Mouse (Mus musculus) midbrain, embryonic 16.5 days (tissue): Measurements from ENCODE around the gene Adgrv1. TPM values are rescaled to one million over a fixed set of nuclear protein-coding genes. Genes with fewer than 3 reads are reported as not detected.

Experiments used
- ATAC-seq: fragments of 200-750 bp; cut with Nextera tagmentation; 2 replicates; pipeline ENCODE4 v1.8.0; 2017; ENCODE audit warnings: moderate TSS enrichment
- H3K27ac ChIP-seq: fragments of 300-500 bp; sonication (generic); 2 replicates; pipeline ENCODE4 v1.5.1; 2014; ENCODE audit warnings: mild to moderate bottlenecking, low read length, mixed read lengths
- H3K27me3 ChIP-seq: fragments of 300-500 bp; sonication (generic); 2 replicates; pipeline ENCODE4 v1.6.1; 2014; ENCODE audit warnings: low read depth, low read length, mixed read lengths; ENCODE audit not compliant: control insufficient read depth, insufficient read depth
- H3K36me3 ChIP-seq: fragments of 300-500 bp; sonication (generic); 2 replicates; pipeline ENCODE4 v1.6.1; 2014; ENCODE audit warnings: mild to moderate bottlenecking, low read length, moderate library complexity, mixed read lengths; ENCODE audit not compliant: control insufficient read depth, insufficient read depth
- H3K4me1 ChIP-seq: fragments of 300-500 bp; sonication (generic); 2 replicates; pipeline ENCODE4 v1.6.1; 2014; ENCODE audit warnings: mild to moderate bottlenecking, low read length, mixed read lengths; ENCODE audit not compliant: control insufficient read depth, insufficient read depth
- H3K4me2 ChIP-seq: fragments of 300-500 bp; sonication (generic); 2 replicates; pipeline ENCODE4 v1.6.1; 2014; ENCODE audit warnings: mild to moderate bottlenecking, low read length, mixed read lengths
- H3K4me3 ChIP-seq: fragments of 300-500 bp; sonication (generic); 2 replicates; pipeline ENCODE4 v1.5.1; 2014; ENCODE audit warnings: low read depth, mild to moderate bottlenecking, low read length, moderate library complexity, mixed read lengths
- H3K9ac ChIP-seq: fragments of 300-500 bp; sonication (generic); 2 replicates; pipeline ENCODE4 v1.6.1; 2014; ENCODE audit warnings: low read depth, low read length, mixed read lengths
- H3K9me3 ChIP-seq: fragments of 300-500 bp; sonication (generic); replicated peaks from 2 replicates; pipeline ENCODE4 v1.6.1; 2014; ENCODE audit warnings: mild to moderate bottlenecking, low read length, mixed read lengths; ENCODE audit not compliant: control insufficient read depth, poor library complexity, severe bottlenecking
- WGBS: fragments of 180-500 bp; shearing (Covaris S2); extraction: QIAGEN DNeasy Blood & Tissue Kit; methylation state at CpG from one replicate; pipeline ENCODE4 v1.1.7; 2014; 5-methylcytosine and 5-hydroxymethylcytosine counted together
- polyA plus RNA-seq: library from polyadenylated mRNA; unstranded; fragments of >200 nt; fragmentation: Nextera tagmentation; extraction: Ambion mirVana; gene quantifications from 2 replicates; pipeline ENCODE4 v1.2.1, GENCODE M21; 2015

Gene Adgrv1
- polyA plus RNA-seq, 1 experiment from 2014 or later: 6.6 TPM

- H3K36me3 ChIP-seq: no peaks in the 10 kb centered on the region
- H3K9me3 ChIP-seq: no peaks in the 10 kb centered on the region
- WGBS: 83% methylated on average over 4 of the region's 4 CpGs
- H3K27ac ChIP-seq: no peak overlapping the region
- H3K4me2 ChIP-seq: no peak overlapping the region
- no peak for ATAC-seq
- H3K4me3 ChIP-seq: no peak overlapping the region
- no peak overlapping the region for H3K9ac ChIP-seq
- no peaks in the 10 kb centered on the region for H3K27me3 ChIP-seq
- H3K4me1 ChIP-seq: no peaks in the 10 kb centered on the region
Measured at GRCm38 (mm10) chr13:81125846-81126245, 507.1 kb downstream of the Adgrv1 start.

- Histone ChIP-seq H3K4me1 (no peaks in the 10 kb centered on the region), H3K27ac (no peak overlapping the region), H3K4me3 (no peak overlapping the region), H3K9ac (no peak overlapping the region), H3K4me2 (no peak overlapping the region), H3K27me3 (no peaks in the 10 kb centered on the region), H3K9me3 (no peaks in the 10 kb centered on the region), H3K36me3 (no peaks in the 10 kb centered on the region)
- WGBS: 90% methylated on average over 2 of the region's 2 CpGs
- no peak for ATAC-seq
Measured at GRCm38 (mm10) chr13:81122238-81122637, 510.7 kb downstream of the Adgrv1 start.

GRCm38 (mm10) chr13:81110479-81110878, 522.5 kb downstream of the Adgrv1 start:
- H3K4me3 ChIP-seq: no peak overlapping the region
- H3K36me3 ChIP-seq: no peaks in the 10 kb centered on the region
- 93% methylated on average over 4 of the region's 4 CpGs for WGBS
- H3K27ac ChIP-seq: no peak overlapping the region
- no peaks in the 10 kb centered on the region for H3K4me1 ChIP-seq
- H3K9ac ChIP-seq: no peak overlapping the region
- H3K9me3 ChIP-seq: no peaks in the 10 kb centered on the region
- H3K27me3 ChIP-seq: no peaks in the 10 kb centered on the region
- ATAC-seq: no peak
- no peak overlapping the region for H3K4me2 ChIP-seq

- no peak for ATAC-seq
- Histone ChIP-seq H3K9me3 (no peaks in the 10 kb centered on the region), H3K4me2 (no peak overlapping the region), H3K27ac (no peak overlapping the region), H3K4me3 (no peak overlapping the region), H3K9ac (no peak overlapping the region), H3K4me1 (no peaks in the 10 kb centered on the region), H3K27me3 (no peaks in the 10 kb centered on the region), H3K36me3 (no peaks in the 10 kb centered on the region)
- WGBS: 83% methylated on average over 6 of the region's 6 CpGs
Measured at GRCm38 (mm10) chr13:81109676-81110075, 523.3 kb downstream of the Adgrv1 start.

GRCm38 (mm10) chr13:81108526-81109302, 524.2 kb downstream of the Adgrv1 start:
- 74% methylated on average over 8 of the region's 8 CpGs for WGBS
- Histone ChIP-seq H3K9ac (no peak overlapping the region), H3K36me3 (no peaks in the 10 kb centered on the region), H3K4me1 (no peaks in the 10 kb centered on the region), H3K4me2 (no peak overlapping the region), H3K27ac (no peak overlapping the region), H3K9me3 (no peaks in the 10 kb centered on the region), H3K27me3 (no peaks in the 10 kb centered on the region), H3K4me3 (no peak overlapping the region)
- no peak; the same call in 1 of the 2 replicates for ATAC-seq

GRCm38 (mm10) chr13:81107436-81107835, 525.5 kb downstream of the Adgrv1 start:
- Histone ChIP-seq H3K9me3 (no peaks in the 10 kb centered on the region), H3K4me2 (no peak overlapping the region), H3K4me1 (no peaks in the 10 kb centered on the region), H3K36me3 (no peaks in the 10 kb centered on the region), H3K9ac (no peak overlapping the region), H3K27me3 (no peaks in the 10 kb centered on the region), H3K27ac (no peak overlapping the region), H3K4me3 (no peak overlapping the region)
- ATAC-seq: no peak
- 73% methylated on average over 5 of the region's 5 CpGs for WGBS

GRCm38 (mm10) chr13:81103794-81104193, 529.2 kb downstream of the Adgrv1 start:
- H3K27me3 ChIP-seq: no peaks in the 10 kb centered on the region
- H3K4me2 ChIP-seq: no peak overlapping the region
- WGBS: 67% methylated on average over 4 of the region's 4 CpGs
- no peaks in the 10 kb centered on the region for H3K36me3 ChIP-seq
- no peaks in the 10 kb centered on the region for H3K9me3 ChIP-seq
- H3K27ac ChIP-seq: no peak overlapping the region
- no peaks in the 10 kb centered on the region for H3K4me1 ChIP-seq
- no peak; the same call in 1 of the 2 replicates for ATAC-seq
- no peak overlapping the region for H3K9ac ChIP-seq
- no peak overlapping the region for H3K4me3 ChIP-seq

GRCm38 (mm10) chr13:81096424-81096823, 536.5 kb downstream of the Adgrv1 start:
- ATAC-seq: no peak
- Histone ChIP-seq H3K4me1 (no peaks in the 10 kb centered on the region), H3K9me3 (no peaks in the 10 kb centered on the region), H3K4me2 (no peak overlapping the region), H3K9ac (no peak overlapping the region), H3K36me3 (no peaks in the 10 kb centered on the region), H3K4me3 (no peak overlapping the region), H3K27ac (no peak overlapping the region), H3K27me3 (no peaks in the 10 kb centered on the region)
- WGBS: 98% methylated on average over 2 of the region's 2 CpGs

- Histone ChIP-seq H3K36me3 (no peaks in the 10 kb centered on the region), H3K4me2 (no peak overlapping the region), H3K27ac (no peak overlapping the region), H3K27me3 (no peaks in the 10 kb centered on the region), H3K9ac (no peak overlapping the region), H3K9me3 (no peaks in the 10 kb centered on the region), H3K4me3 (no peak overlapping the region), H3K4me1 (no peaks in the 10 kb centered on the region)
- WGBS: 93% methylated on average over 6 of the region's 6 CpGs
- no peak for ATAC-seq
Measured at GRCm38 (mm10) chr13:81094513-81094912, 538.4 kb downstream of the Adgrv1 start.
